Mouse (Mus musculus) regulatory T cell (primary cell): ENCODE measurements around the gene Prdx5.

Source experiments
- in situ Hi-C: fragments of 300-600 bp; cut with MboI, MseI; formaldehyde crosslinking; loops from one replicate; pipeline ENCODE4 v1.15.1; 2025; ENCODE audit warnings: high pct_unique_total_duplicates

Gene Prdx5

DNA sequence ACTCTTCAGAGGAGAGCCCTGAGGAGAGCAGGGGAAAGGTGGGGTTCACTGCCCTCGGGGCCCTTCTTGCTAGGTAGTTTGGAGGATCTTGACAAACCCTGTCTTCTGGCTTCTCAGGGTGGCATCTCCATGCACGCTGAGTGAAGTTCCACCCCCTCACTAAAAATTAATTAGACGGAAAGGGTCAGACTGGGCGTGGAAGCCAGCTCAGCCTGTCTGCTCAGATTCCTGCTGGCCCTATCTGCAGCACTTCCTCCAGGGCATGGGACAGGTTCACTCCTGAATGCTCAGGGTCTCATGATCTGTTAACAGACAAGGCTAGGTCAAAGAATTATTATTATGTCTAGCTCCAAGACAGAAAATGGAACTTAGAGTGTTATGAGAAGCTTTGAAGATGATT lies 17.4 kb downstream of the Prdx5 start:
- in situ Hi-C loops, result no loop called here

DNA sequence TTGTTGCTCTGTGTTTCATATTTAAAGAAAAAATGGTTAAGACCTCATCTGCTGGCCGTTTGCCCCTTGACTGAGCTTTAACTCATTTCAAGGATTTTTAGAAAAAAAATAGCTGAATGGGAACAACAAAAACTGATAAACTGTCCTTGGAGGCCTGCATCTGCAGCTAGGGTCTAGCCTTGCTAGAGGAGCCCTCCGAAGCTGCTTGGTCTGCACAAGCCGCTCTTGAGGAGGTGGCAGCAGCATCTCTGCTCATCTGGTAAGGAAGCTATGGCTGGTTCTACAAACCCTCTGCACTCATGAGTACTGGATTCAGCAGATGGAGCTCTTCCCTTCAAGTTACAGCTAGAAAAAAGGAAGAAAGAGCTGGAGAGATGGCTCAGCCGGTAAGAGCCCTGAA lies 31.9 kb downstream of the Prdx5 start:
- in situ Hi-C loops, result no loop called here

DNA sequence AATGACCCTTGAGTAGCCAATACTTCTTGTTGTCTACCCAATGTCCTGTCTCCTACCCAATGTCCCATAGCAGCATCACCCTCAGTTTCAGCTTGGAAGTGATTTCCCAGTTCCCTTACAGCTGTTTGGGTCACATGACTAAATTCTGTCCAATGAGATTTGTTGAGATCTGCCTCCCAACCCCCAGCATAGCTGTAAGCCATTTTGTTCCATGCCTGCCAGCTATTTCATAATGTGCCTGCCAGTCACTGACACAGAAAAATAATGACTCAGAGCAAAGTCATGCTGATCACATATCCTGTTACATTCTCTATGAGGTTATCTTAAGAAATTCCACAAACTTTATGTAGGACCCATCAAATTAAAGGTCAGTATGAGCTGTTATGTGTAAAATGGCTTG lies 33.1 kb downstream of the Prdx5 start:
- in situ Hi-C loops, result no loop called here

DNA sequence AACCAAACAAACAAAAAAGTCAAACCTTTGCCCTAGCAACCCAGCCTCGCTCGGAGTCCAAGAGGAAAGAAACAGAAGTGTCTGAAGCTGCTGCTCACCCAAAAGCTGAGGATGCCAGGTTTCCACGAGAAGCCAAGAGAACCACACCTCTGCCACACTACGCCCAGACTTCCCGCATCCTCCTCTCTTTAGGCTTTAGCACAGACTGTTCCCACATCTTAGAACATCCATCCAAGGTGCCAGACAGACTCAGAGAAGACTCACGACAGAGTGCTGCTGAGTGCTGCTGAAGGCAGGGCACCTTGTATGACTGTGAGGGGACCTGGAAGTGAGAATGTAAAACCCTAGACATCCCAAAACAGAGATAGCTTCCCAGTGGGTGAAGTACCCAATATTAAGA lies 34.1 kb downstream of the Prdx5 start:
- in situ Hi-C loops, result no loop called here

DNA sequence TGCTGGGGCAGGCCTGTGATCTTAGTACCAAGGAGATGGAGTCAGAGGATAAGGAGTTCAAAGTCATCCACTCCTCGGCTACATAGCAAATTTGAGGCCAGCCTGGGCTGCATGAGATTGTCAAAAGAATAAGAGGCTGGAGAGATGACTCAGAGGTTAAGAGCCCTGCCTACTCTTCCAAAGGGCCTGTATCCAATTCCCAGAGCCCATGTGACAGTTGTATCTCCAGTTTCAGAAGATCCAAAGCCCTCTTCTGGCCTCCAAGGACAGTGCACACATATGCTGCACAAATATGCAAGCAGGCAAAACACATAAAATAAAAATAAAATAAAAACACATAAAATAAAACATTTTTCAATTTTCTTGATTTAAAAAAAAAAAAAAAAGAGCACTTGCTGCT lies 35.6 kb downstream of the Prdx5 start:
- in situ Hi-C loops, result loop anchor here (5.0 to 25.0 kb wide), 3 partner anchors 38 to 1062 kb away; partner anchors contain the start of gene Prdx5

DNA sequence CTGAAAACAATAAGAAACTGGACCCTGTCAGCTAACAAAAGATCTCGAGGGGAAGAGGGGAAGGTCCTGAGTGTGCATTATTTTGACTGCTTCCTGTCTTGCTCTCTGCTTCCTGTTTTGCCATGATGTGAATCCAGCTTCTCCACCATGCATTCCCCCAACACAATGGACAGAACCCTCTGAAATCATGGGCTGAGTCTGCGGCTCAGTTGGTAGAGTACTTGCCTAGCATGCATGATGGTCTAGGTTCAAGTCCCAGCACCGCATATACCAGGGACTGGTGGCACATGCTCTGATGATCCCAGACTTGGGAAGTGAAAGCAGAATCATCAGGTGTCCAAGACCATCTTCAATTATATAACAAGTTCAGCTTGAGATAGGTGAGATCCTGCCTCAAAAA lies 37.2 kb downstream of the Prdx5 start:
- in situ Hi-C loops, result loop anchor here (5.0 to 25.0 kb wide), 3 partner anchors 40 to 1060 kb away; partner anchors contain the start of gene Prdx5

DNA sequence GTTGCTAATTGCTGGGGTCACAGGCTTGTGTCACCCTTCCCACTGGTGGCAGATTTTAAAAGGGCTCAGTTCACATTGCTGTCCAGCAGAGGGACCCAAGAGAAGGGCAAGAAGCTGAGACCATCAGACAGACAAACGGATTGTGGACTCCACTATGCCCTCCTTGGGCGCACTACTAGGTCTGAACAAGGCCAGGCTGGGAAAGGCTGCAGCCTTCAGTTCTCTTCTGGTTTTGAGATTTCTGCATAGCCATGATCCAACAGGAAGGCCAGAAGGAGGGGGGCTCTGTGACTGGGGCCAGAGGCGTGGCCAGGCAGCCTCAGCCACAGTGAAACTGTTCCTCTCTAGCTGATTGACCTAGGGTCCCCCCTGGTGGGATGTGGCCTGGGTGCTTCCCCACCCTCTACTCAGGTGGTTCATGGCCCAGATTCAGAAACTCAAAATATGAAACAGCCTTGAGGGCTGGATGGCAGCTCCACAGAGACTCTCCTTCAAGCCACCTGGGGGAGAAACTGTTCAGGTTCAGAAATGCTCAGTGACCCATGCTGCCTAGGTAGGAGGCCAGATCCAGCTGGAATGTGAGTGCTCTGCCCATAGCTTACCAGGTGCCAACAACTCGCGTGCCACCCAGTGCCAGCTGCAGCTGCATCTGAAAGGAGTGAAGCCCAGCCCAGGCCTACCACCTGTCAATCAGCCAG lies 38.2 kb downstream of the Prdx5 start:
- in situ Hi-C loops, result loop anchor here (5.0 to 25.0 kb wide), 3 partner anchors 41 to 1059 kb away; partner anchors contain the start of gene Prdx5

DNA sequence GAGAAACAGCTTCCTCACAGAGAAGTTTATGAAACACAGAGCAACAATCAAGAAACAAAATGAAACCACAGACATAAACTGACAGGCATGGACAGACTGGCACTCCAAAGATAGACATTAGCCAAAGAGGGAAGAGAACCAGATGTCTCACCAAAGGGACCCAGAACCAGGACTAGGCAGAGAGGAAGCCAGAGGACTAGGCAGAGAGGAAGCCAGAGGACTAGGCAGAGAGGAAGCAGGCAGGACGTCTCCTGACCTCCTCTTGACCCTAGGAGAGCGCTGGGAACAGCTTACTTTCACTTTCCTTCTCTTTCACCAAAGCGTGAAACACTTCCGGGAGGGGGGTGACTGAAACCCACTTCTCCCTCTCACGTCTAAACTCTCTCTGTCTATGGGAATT lies 40.6 kb downstream of the Prdx5 start:
- in situ Hi-C loops, result loop anchor here (25.0 kb wide), 1 partner anchor 1057 kb away; no protein-coding TSS in a partner anchor

DNA sequence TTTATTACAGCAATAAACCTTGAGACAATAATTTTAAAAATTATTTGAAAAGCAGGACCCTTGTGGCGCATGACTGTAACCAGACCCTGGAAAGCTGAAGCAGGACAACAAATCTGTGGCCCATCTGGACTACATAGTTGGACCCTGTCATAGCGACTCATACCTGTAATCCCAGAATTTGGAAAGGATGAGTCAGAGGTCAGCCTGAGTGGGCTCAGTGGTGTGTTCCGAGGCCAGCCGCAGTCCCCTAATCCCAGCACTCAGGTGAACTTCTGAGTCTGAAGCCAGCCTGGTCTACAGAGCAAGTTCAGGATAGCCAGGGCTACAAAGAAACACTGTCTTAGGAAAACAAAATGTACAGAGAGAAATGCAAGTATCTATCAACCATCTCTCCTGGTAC lies 48.5 kb downstream of the Prdx5 start:
- in situ Hi-C loops, result loop anchor here (25.0 kb wide), 1 partner anchor 1049 kb away; no protein-coding TSS in a partner anchor

DNA sequence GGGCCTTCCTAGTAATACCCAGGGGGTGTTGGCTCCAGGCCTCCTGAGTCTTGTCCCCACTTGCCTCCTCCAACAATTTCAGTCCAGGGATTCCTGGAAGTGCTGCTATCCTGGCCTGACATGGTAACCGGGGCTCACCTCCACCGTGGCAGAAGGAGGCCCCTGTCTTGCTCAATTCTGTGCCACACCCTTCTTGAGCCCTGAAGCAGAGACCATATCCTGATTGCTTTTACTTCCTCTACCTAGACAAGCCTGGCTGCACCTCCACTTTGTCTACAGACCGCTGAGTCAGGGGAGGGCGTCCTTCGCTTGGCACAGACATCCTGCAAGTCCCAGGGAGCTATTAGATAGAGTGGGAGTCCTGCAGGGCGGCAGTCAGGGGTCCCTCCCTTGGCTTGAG lies 49.2 kb downstream of the Prdx5 start:
- in situ Hi-C loops, result loop anchor here (25.0 kb wide), 1 partner anchor 1048 kb away; no protein-coding TSS in a partner anchor

DNA sequence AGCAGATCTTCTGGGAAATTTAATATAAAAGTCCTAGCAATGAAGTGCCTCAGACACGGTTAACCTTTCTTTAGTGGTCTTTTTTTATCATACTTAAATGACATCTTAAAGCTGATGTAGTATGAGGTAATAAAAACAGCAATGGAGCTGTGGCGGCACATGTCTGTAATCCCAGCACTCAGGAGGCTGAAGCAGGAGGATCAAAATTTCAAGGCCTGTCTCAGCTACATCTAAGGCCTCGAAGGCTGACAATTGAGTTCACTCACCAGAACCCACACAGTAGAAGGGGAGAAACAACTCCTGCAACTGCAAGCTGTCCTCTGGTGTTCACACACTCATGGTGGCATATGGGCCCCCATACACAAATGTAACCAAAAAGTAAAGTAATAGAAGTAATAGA lies 49.9 kb downstream of the Prdx5 start:
- in situ Hi-C loops, result loop anchor here (25.0 kb wide), 1 partner anchor 1048 kb away; no protein-coding TSS in a partner anchor

DNA sequence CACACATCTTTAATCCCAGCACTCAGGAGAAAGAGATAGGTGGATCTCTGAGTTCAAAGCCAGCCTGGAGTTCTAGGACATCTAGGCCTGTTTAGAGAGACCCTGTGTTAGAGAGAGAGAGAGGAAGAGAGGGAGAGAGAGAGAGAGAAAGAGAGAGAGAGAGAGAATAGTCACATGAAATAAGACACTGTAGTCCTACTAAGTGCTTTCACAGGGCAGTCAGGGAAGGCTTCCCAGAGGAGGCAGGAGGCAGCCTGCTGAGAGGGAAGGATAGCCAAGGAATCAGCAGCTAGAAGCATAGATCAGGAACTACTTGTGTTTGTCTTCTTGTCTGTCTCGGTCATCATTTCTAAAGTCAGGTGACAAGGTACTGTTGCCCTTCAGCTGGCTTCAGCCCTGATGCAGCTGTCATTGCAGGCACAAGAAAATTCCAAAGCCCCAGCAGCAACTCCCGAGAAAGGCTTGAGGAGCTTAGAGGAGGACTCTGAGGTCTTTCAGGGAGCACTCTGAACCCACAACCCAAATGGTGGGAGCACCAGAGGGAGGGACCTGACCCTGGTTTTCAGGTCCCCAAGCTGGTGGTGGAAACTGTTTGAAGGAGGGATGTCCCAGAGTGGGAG lies 50.8 kb downstream of the Prdx5 start:
- in situ Hi-C loops, result loop anchor here (25.0 kb wide), 1 partner anchor 1047 kb away; no protein-coding TSS in a partner anchor

DNA sequence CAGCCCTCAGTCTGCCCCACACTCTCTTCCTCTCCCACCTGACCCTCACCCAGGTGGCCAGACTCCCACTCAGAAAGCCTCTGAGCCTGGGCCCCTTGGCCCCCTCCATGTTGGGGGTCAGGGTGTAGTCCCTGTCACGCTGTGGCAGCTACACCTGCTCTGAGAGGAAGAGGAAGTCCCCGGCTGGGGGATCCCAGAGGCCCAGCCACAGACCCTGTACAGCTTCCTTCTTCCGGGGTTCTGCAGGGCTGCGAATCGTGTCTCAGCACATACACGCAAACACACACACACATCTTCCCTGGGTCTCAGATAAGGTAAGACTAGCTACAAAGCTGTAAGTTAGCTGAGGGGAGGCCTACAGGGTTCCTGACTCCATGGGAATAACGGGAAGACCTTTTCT lies 51.9 kb downstream of the Prdx5 start, which contains the start of gene Ccdc88b:
Ccdc88b (minus strand) TSS at position 181 of the 400 bp plus-strand sequence.
- in situ Hi-C loops, result loop anchor here (25.0 kb wide), 1 partner anchor 1046 kb away; no protein-coding TSS in a partner anchor

DNA sequence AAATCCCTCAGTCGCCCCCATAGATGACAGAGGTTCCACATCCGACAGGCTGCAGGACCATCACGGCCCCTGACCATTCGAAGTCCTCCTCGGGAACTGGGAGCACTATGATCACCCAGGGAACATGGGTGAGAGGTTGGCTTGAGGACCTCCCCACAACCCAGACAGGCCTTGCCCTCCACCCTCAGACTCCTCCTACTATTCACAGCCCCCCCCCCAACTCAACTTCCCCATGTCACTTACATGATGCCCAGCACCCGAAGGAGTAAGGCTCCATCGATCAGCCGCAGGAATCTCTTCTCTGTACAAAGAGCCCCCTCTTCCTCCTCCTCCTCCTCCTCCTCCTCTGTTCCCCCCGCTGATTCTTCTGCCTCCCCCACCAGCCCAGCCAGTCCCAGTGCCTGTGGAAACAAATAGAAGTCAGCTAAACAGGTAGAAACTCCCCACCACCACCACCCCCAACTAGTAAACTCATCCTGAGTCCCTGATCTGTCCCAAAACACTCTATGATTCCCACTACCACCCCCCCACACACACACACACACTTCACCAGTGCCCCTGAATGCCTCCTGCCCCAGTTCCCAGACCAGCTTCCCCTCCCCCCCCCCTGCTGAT lies 52.4 kb downstream of the Prdx5 start:
- in situ Hi-C loops, result loop anchor here (25.0 kb wide), 1 partner anchor 1045 kb away; no protein-coding TSS in a partner anchor

DNA sequence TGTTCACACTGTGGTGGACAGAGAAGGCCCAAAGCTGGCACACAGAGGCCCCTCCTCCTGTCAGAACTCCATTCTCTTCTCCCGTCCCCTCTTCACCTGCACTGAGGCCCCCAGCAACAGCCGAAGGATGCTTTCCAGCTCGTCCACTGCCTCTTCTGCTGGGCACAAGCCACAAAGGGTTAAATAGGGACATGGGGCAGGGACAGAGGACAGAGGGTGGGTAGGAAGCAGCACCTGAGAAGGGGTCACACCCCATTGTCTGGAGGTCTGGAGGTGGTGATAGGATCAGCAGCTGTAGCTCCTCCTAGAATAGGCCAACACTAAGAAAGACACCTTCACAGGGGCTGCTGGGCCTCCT lies 52.9 kb downstream of the Prdx5 start:
- in situ Hi-C loops, result loop anchor here (25.0 kb wide), 1 partner anchor 1045 kb away; no protein-coding TSS in a partner anchor
